Mouse (Mus musculus) ES-E14 (cell line): ENCODE data around the gene Gusb. TPM values are rescaled to one million over a fixed set of nuclear protein-coding genes. Genes with fewer than 3 reads are reported as not detected.

Experiments used
- DNase-seq: peaks from one replicate; pipeline ENCODE4 v3.0.0-alpha.2; 2013; ENCODE audit warnings: low read depth, low spot score
- H3K27ac ChIP-seq: 2 replicates; pipeline ENCODE4 v1.5.1; 2012; ENCODE audit warnings: low read depth, mild to moderate bottlenecking, low read length, moderate library complexity, mixed read lengths; ENCODE audit not compliant: poor library complexity, insufficient read depth, severe bottlenecking
- H3K36me3 ChIP-seq: 2 replicates; pipeline ENCODE4 v1.6.1; 2012; ENCODE audit warnings: mild to moderate bottlenecking, low read length, moderate library complexity, mixed read lengths; ENCODE audit not compliant: control insufficient read depth, poor library complexity, insufficient read depth, severe bottlenecking
- H3K4me1 ChIP-seq, 2 experiments: fragments of 150-350 bp in 1 of 2; sonication (generic) in 1 of 2; 2 replicates each; pipeline ENCODE4 v1.6.1; 2012; ENCODE audit warnings: low read length in 2 of 2, mild to moderate bottlenecking in 1 of 2, mixed read lengths in 1 of 2; ENCODE audit not compliant: control insufficient read depth in 2 of 2, insufficient read depth in 2 of 2, poor library complexity in 1 of 2
- H3K4me3 ChIP-seq, 2 experiments: fragments of 150-350 bp in 1 of 2; sonication (generic) in 1 of 2; 2 replicates each; pipeline ENCODE4 v1.5.1; 2012; ENCODE audit warnings: low read length in 2 of 2, low read depth in 1 of 2, mild to moderate bottlenecking in 1 of 2, mixed read lengths in 1 of 2; ENCODE audit not compliant: insufficient read depth in 1 of 2, poor library complexity in 1 of 2, severe bottlenecking in 1 of 2
- H3K9ac ChIP-seq: 2 replicates; pipeline ENCODE4 v1.6.1; 2012; ENCODE audit warnings: low read depth, mild to moderate bottlenecking, low read length, mixed read lengths; ENCODE audit not compliant: poor library complexity, insufficient read depth, severe bottlenecking
- H3K9me3 ChIP-seq: fragments of 150-350 bp; sonication (generic); 2 replicates; pipeline ENCODE4 v1.6.1; 2012; ENCODE audit warnings: low read depth, mild to moderate bottlenecking, low read length; ENCODE audit not compliant: control insufficient read depth, insufficient read depth
- CHD2 ChIP-seq: IDR thresholded peaks from 2 replicates; pipeline ENCODE4 v1.6.1; 2014; ENCODE audit warnings: mild to moderate bottlenecking, low read depth, low read length, inconsistent platforms
- HCFC1 ChIP-seq: IDR thresholded peaks from 2 replicates; pipeline ENCODE4 v1.6.1; 2012; ENCODE audit warnings: low read length, inconsistent platforms, borderline replicate concordance; ENCODE audit not compliant: insufficient read depth
- MAFK ChIP-seq: IDR thresholded peaks from 2 replicates; pipeline ENCODE4 v1.6.1; 2014; ENCODE audit warnings: mild to moderate bottlenecking, low read depth, low read length, inconsistent platforms; ENCODE audit not compliant: insufficient read depth
- ZC3H11A ChIP-seq: IDR thresholded peaks from 2 replicates; pipeline ENCODE4 v1.6.1; 2012; ENCODE audit warnings: low read depth, mild to moderate bottlenecking, inconsistent platforms, low read length, borderline replicate concordance
- ZNF384 ChIP-seq: IDR thresholded peaks from 2 replicates; pipeline ENCODE4 v1.6.1; 2012; ENCODE audit warnings: low read depth, low read length, inconsistent platforms
- in situ Hi-C, 2 experiments: fragments of 600-800 bp; cut with MboI; formaldehyde crosslinking; loops; one replicate each; pipeline ENCODE4 v1.15.1; 2025; ENCODE audit warnings: low sequenced_read_pairs in 2 of 2, inconsistent platforms in 1 of 2; ENCODE audit not compliant: unreplicated experiment in 2 of 2
- total RNA-seq: library from RNA; depleted of rRNA; stranded (reverse); fragments of 300-350 nt; gene quantifications from 2 replicates; pipeline ENCODE4 v1.2.3, GENCODE M21; 2012

The Gusb gene
- total RNA-seq, 1 experiment: 29.0 TPM

- no peak for TF ChIP-seq CHD2
- H3K4me1 ChIP-seq: peaks cover 0 to 10% of the 10 kb centered on the region in 2 experiments; a peak in 2 of 4 replicates
- H3K9ac ChIP-seq: no peak overlapping the region
- peaks cover 7% of the 10 kb centered on the region; the same call in 1 of the 2 replicates for H3K36me3 ChIP-seq
- DNase-seq: no peak
- in situ Hi-C loops: no loop called here
- H3K9me3 ChIP-seq: no peaks in the 10 kb centered on the region
- no peak overlapping the region for H3K4me3 ChIP-seq
- no peak overlapping the region for H3K27ac ChIP-seq
These were observed 18.6 kb upstream of the Gusb start for GRCm38 (mm10) chr5:130021361-130021966.

GRCm38 (mm10) chr5:130019461-130019860, 16.6 kb upstream of the Gusb start:
- TF ChIP-seq HCFC1 (no peak), MAFK (no peak), ZC3H11A (no peak), ZNF384 (no peak), CHD2 (no peak)
- H3K9me3 ChIP-seq: no peaks in the 10 kb centered on the region
- H3K36me3 ChIP-seq: peaks cover 15% of the 10 kb centered on the region; the same call in 1 of the 2 replicates

GRCm38 (mm10) chr5:130015104-130015503, 12.3 kb upstream of the Gusb start:
- H3K9me3 ChIP-seq: no peaks in the 10 kb centered on the region
- peaks cover 0 to 2% of the 10 kb centered on the region in 2 experiments; a peak in 1 of 4 replicates for H3K4me1 ChIP-seq
- TF ChIP-seq HCFC1: no peak
- no peak for TF ChIP-seq ZNF384
- no peak for TF ChIP-seq MAFK
- no peak for TF ChIP-seq ZC3H11A
- no peak for DNase-seq
- no peak overlapping the region for H3K9ac ChIP-seq
- in situ Hi-C loops: no loop called here
- H3K36me3 ChIP-seq: peaks cover 21% of the 10 kb centered on the region; the same call in 1 of the 2 replicates
- no peak overlapping the region for H3K27ac ChIP-seq
- no peak overlapping the region for H3K4me3 ChIP-seq

More at GRCm38 (mm10) chr5:130019461-130019860, 16.6 kb upstream of the Gusb start:
- no peak overlapping the region for H3K4me3 ChIP-seq
- peaks cover 0 to 10% of the 10 kb centered on the region in 2 experiments; a peak in 2 of 4 replicates for H3K4me1 ChIP-seq
- no peak overlapping the region for H3K9ac ChIP-seq
- no peak overlapping the region for H3K27ac ChIP-seq
- DNase-seq: no peak
- in situ Hi-C loops: no loop called here

- in situ Hi-C loops: no loop called here
- Histone ChIP-seq H3K36me3 (peaks cover 9% of the 10 kb centered on the region; the same call in 1 of the 2 replicates), H3K4me1 (no peaks in the 10 kb centered on the region), H3K9me3 (no peaks in the 10 kb centered on the region), H3K9ac (no peak overlapping the region), H3K4me3 (no peak overlapping the region), H3K27ac (no peak overlapping the region)
- no peak for DNase-seq
- TF ChIP-seq ZC3H11A (0 out of 2 replicates have a peak, but pooled peaks have one; percentile 13), CHD2 (no peak)
These were observed 8.1 kb upstream of the Gusb start for GRCm38 (mm10) chr5:130010961-130011360.

GRCm38 (mm10) chr5:130009784-130010183, 6.9 kb upstream of the Gusb start:
- TF ChIP-seq ZC3H11A: no peak
- no peak for TF ChIP-seq CHD2
- TF ChIP-seq MAFK: no peak
- Histone ChIP-seq H3K4me3 (no peak overlapping the region), H3K9ac (no peak overlapping the region), H3K36me3 (peaks cover 7% of the 10 kb centered on the region; the same call in 1 of the 2 replicates), H3K9me3 (no peaks in the 10 kb centered on the region), H3K4me1 (no peaks in the 10 kb centered on the region), H3K27ac (peak overlapping the region; percentile 11; the same call in 1 of the 2 replicates)
- in situ Hi-C loops: no loop called here
- no peak for DNase-seq
